Mouse (Mus musculus) gonadal fat pad, adult 2 months (tissue): ENCODE measurements around the gene Tns1. TPM values are rescaled to one million over a fixed set of nuclear protein-coding genes. Genes with fewer than 3 reads are reported as not detected.

Experiments used
- DNase-seq: peaks from one replicate; pipeline ENCODE4 v3.0.0-alpha.2; 2012; ENCODE audit warnings: low read depth
- polyA plus RNA-seq: library from polyadenylated mRNA; depleted of rRNA; stranded (reverse); fragments of >200 nt; gene quantifications from 2 replicates; pipeline ENCODE4 v1.2.3, GENCODE M21; 2012; rRNA removed

The Tns1 gene
- polyA plus RNA-seq, 1 experiment: 292 TPM

DNA sequence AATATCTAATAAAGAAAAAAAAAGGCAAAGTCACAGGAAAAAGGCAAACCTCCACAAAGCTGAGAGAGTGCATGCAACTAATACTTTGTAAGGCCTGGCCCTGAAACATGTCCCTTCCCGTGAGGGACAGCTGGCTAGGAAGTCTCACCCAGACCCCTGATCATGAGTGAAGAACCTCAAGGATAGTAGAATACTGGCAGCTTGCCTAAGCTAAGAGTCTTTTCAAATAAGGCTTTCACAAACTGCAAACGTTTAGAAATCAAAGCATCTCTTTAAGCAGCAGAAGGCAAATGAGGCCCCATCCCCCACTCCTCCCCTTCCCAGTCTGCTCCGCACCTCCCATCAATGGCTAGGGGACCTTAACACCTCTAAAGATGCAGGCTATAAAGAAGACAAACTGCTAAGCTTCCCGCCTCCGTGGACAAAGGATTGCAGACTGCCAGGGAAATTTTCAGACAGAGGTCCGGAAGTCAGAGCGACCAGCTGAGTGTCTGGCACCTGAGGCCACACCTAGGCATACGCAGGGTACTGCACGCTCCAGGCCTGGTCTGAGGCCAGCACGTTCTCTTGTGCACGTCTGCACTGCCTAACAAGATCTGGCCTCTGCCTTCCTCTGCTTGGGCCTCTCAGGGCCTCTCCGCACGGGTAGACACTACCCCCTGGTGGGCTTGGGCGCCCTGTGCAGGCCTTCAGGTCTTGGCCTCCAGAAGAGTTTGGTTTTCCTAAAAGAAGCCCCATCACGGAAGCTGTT is 261.8 kb downstream of the Tns1 start:
- DNase-seq: no peak

GRCm38 (mm10) chr1:73860421-73860820 is 263.8 kb downstream of the Tns1 start:
- no peak for DNase-seq

Other genes with a start within 250 kb of the Tns1 start
- gene Rufy4, start 1.1 kb upstream of the Tns1 start, polyA plus RNA-seq: 1.5 and 2.3 TPM in 2 replicates
- 0.06 and 0.26 TPM in 2 replicates for gene Cxcr2, start 29.5 kb upstream of the Tns1 start, polyA plus RNA-seq
- gene Cxcr1, start 70.2 kb upstream of the Tns1 start, polyA plus RNA-seq: not detected in 2 replicates
- 165 and 179 TPM in 2 replicates for gene Arpc2, start 111.6 kb upstream of the Tns1 start, polyA plus RNA-seq
- gene Gpbar1, start 154.1 kb upstream of the Tns1 start, polyA plus RNA-seq: 1.7 and 2.5 TPM in 2 replicates
- gene Aamp, start 160.3 kb upstream of the Tns1 start, polyA plus RNA-seq: 203 and 210 TPM in 2 replicates
- 101 and 110 TPM in 2 replicates for gene Pnkd, start 160.5 kb upstream of the Tns1 start, polyA plus RNA-seq
- gene Tmbim1, start 181.2 kb upstream of the Tns1 start, polyA plus RNA-seq: 162 and 225 TPM in 2 replicates
- gene Catip, start 237.7 kb upstream of the Tns1 start, polyA plus RNA-seq: 1.8 and 2.3 TPM in 2 replicates